Mouse (Mus musculus): ENCODE data around the gene E030018B13Rik.

Gene E030018B13Rik

DNA sequence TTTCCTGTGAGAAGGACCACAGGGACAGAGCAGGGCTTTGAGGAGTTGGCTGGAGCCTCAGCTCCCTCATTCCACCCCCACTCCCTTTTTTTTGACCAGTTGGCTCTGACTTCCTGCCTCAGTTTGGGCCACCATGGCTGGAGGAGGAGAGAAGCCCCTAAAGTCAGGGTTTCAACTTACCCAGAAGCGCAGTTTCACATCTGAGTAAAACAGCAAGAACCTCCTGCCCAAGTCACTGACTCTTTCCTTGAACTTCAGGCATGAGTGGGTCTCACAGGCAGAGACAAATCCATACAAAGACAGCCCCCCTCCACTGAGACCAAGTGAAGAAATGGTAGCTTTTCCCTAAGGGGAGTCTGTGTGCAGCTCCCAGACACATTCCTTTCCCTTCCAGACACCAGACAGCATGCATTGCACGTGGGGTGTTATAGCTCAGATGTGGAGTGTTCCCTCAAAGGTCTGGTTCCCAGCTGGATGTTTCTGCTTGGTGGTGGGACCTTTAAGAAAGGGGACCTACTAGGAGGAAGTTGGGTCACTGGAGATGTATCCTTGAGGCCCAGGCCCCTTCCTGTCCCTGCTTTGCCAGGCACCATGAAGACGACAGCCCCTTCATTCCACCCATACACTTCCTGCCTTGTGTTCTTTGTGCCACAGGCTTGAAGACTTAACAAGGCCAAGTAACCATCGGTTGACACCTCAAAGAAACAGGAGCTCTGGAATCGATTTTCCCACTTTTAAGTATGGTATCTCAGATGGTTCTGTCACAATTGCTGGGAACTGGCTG, 49.2 kb downstream of the E030018B13Rik start:
- 82% methylated on average over 5 of the region's 5 CpGs for WGBS

GRCm38 (mm10) chr7:63969941-63970340, 53.3 kb downstream of the E030018B13Rik start:
- 70% methylated on average over 3 of the region's 3 CpGs for WGBS

Measured in cerebral cortex, adult 2 months (tissue).